Mouse (Mus musculus) midbrain, postnatal 0 days (tissue): Measurements from ENCODE around the gene Ddb1. TPM values are rescaled to one million over a fixed set of nuclear protein-coding genes. Genes with fewer than 3 reads are reported as not detected.
"Not testable (repeated sequence)": the region's sequence is repeated elsewhere in the genome, so short reads cannot be mapped to it uniquely, and the experiment has no call there.

Source experiments
- ATAC-seq: fragments of 200-750 bp; cut with Nextera tagmentation; 2 replicates; pipeline ENCODE4 v1.8.0; 2017; ENCODE audit warnings: moderate number of reproducible peaks, mild to moderate bottlenecking, moderate TSS enrichment, moderate library complexity; ENCODE audit not compliant: low FRiP score
- DNase-seq: peaks from one replicate; pipeline ENCODE4 v3.0.0-alpha.2; 2015; ENCODE audit warnings: low spot score
- H3K27ac ChIP-seq: fragments of 300-500 bp; sonication (generic); 2 replicates; pipeline ENCODE4 v1.5.1; 2014; ENCODE audit warnings: low read depth, mild to moderate bottlenecking, low read length, mixed read lengths
- H3K27me3 ChIP-seq: fragments of 300-500 bp; sonication (generic); 2 replicates; pipeline ENCODE4 v1.6.1; 2014; ENCODE audit warnings: low read length, control low read depth, mixed read lengths; ENCODE audit not compliant: insufficient read depth
- H3K36me3 ChIP-seq: fragments of 300-500 bp; sonication (generic); 2 replicates; pipeline ENCODE4 v1.6.1; 2014; ENCODE audit warnings: low read length, control low read depth, mixed read lengths; ENCODE audit not compliant: insufficient read depth
- H3K4me1 ChIP-seq: fragments of 300-500 bp; sonication (generic); 2 replicates; pipeline ENCODE4 v1.6.1; 2014; ENCODE audit warnings: mild to moderate bottlenecking, control low read depth, antibody characterized with exemption, low read length, mixed read lengths; ENCODE audit not compliant: insufficient read depth
- H3K4me2 ChIP-seq: fragments of 300-500 bp; sonication (generic); 2 replicates; pipeline ENCODE4 v1.6.1; 2014; ENCODE audit warnings: low read depth, mild to moderate bottlenecking, low read length, mixed read lengths; ENCODE audit not compliant: poor library complexity, severe bottlenecking
- H3K4me3 ChIP-seq: fragments of 300-500 bp; sonication (generic); 2 replicates; pipeline ENCODE4 v1.5.1; 2014; ENCODE audit warnings: low read depth, mild to moderate bottlenecking, low read length, moderate library complexity
- H3K9ac ChIP-seq: fragments of 300-500 bp; sonication (generic); replicated peaks from 2 replicates; pipeline ENCODE4 v1.6.1; 2014; ENCODE audit warnings: mild to moderate bottlenecking, low read length, moderate library complexity, mixed read lengths; ENCODE audit not compliant: poor library complexity, severe bottlenecking
- H3K9me3 ChIP-seq: fragments of 300-500 bp; sonication (generic); 2 replicates; pipeline ENCODE4 v1.6.1; 2016; ENCODE audit warnings: low read length, control low read depth
- CTCF ChIP-seq: IDR thresholded peaks from 2 replicates; pipeline ENCODE4 v1.5.1; 2016; ENCODE audit warnings: antibody characterized with exemption, mild to moderate bottlenecking
- whole genome bisulfite sequencing: fragments of 180-500 bp; shearing (Covaris S2); extraction: QIAGEN DNeasy Blood & Tissue Kit; methylation state at CpG from one replicate; pipeline ENCODE4 v1.1.7; 2014; 5-methylcytosine and 5-hydroxymethylcytosine counted together
- polyA plus RNA-seq: library from polyadenylated mRNA; unstranded; fragments of >200 nt; fragmentation: Nextera tagmentation; extraction: Ambion mirVana; gene quantifications from 2 replicates; pipeline ENCODE4 v1.2.1, GENCODE M21; 2015
- total RNA-seq: library from RNA; depleted of rRNA; stranded (reverse); fragments of >200 nt; gene quantifications from 2 replicates; pipeline ENCODE4 v1.2.3, GENCODE M21; 2014; rRNA removed

Ddb1 gene
- total RNA-seq (247 and 261 TPM in 2 replicates), polyA plus RNA-seq (135 TPM in 2 replicates)

DNA sequence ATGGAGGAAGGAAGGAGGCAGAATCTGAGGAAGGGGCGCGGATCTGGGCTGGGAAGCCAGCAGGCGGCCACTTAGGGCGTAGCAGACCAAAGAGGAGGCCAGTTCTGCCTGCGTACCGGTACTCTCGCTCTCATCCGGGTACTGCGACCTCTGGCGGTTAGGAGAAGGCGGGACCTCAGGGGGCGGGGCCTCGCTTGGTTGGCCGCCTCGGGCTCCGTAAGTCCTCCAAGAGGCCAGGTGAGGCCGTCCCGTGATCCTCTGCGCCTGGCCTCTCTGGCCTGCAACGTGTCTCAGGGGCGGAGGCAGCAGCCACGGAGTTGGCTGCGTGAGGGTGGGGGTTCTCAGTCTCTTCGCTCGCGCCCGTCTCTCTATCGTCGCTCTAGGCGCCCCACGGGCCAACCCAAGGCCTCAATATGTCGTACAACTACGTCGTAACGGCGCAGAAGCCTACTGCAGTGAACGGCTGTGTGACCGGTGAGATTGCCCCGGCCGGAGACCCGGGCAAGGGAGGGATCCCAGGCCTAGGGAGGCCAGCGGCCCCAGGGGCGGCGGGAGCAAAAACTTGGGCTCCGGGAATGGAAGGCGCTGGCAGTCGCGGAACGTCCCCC, at the start of gene Ddb1, which contains the start of gene Tkfc:
Gene Ddb1, plus strand, starts transcription at position 35 of the 608 bp plus-strand sequence.
Gene Tkfc, minus strand, starts transcription at position 362 of the 608 bp plus-strand sequence.
- H3K4me3 ChIP-seq, result peak within 1 kb of the TSS; percentile 80
- H3K4me1 ChIP-seq, result peaks cover 14% of the 10 kb centered on the region
- DNase-seq, result peak; percentile 99
- 0% methylated on average over 44 of the region's 49 CpGs for WGBS
- peak within 1 kb of the TSS; percentile 81 for H3K9ac ChIP-seq
- H3K36me3 ChIP-seq, result peaks cover 32% of the 10 kb centered on the region
- H3K27me3 ChIP-seq, result no peaks in the 10 kb centered on the region
- peak; percentile 97 for ATAC-seq
- H3K27ac ChIP-seq, result peak within 1 kb of the TSS; percentile 94
- H3K4me2 ChIP-seq, result peak within 1 kb of the TSS; percentile 86
- no peaks in the 10 kb centered on the region for H3K9me3 ChIP-seq
- peak; percentile 81 for TF ChIP-seq CTCF

DNA sequence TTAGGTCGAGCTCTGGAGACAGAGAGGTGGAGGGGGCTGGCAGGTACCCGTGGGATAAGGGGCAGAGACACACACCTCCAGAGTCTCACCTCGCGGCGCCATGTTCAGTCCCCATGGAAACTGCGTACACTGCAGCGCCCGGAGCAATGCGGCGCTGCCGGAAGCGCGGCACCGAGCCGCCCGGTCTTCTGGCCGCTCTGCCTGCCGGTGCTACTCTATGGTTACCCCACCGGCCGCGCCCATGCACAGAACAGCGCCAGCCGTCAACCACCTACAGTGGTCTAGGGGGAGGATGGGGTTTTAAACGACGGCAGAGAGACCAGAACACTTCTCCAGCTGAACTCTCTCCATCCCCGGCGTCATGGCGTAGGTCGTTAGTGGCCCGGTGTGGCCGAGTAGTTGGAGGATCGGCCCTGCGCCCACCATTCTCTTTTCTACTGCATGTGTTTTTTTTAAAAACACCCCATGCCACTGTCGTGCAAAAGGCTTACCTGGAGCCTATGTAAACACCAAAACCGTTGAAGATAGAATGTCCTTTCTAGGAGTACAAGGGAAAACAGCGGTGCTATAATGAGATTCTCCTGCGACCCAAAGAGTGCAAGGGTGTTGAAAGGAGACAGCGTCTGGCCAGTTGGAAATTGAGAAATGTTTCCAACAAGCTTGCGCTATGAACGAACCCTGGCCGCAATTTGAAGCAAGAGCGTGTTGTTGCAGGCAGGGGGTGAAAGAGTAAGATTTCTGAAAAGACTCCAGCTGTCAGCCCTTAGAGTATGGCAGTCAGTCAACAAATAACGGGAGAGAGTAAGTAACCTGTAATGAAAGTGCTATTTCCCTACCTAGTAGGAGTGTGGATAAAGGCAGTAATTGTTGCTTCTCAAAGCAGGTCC, 49.3 kb upstream of the Ddb1 start, which contains the start of gene Tmem216:
Gene Tmem216, minus strand, starts transcription at position 615 of the 887 bp plus-strand sequence.
- ATAC-seq (peak; percentile 98), DNase-seq (peak; percentile 92)
- Histone ChIP-seq H3K27ac (peak within 1 kb of the TSS; percentile 88), H3K36me3 (peaks cover 8% of the 10 kb centered on the region; the same call in 1 of the 2 replicates), H3K4me3 (peak within 1 kb of the TSS; percentile 56), H3K27me3 (no peaks in the 10 kb centered on the region), H3K9me3 (no peaks in the 10 kb centered on the region), H3K9ac (peak within 1 kb of the TSS; percentile 71), H3K4me2 (peak within 1 kb of the TSS; percentile 56), H3K4me1 (peaks cover 14% of the 10 kb centered on the region; the same call in 1 of the 2 replicates)
- WGBS, result under 1% methylated on average over 39 of the region's 43 CpGs
- TF ChIP-seq CTCF, result peak; percentile 33

DNA sequence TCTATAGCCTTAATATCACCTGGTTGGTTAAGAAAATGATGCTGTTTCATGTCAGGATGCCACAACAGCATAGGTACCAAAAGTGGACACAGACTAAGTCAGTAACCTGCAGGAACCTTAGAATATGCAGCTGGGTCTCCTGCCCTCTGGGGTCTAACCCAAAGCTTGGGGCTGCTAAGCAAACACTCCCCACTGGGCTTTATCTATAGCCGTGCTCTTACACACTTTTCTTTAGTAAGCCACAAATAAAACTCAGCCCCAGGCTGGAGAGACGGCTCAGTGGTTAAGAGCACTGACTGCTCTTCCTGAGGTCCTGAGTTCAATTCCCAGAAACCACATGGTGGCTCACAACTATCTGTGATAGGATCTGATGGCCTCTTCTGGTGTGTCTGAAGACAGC, 48.1 kb upstream of the Ddb1 start:
- Histone ChIP-seq H3K27me3 (no peaks in the 10 kb centered on the region), H3K4me2 (peak overlapping the region; percentile 56; the same call in 1 of the 2 replicates), H3K36me3 (no peaks in the 10 kb centered on the region), H3K9ac (no peak overlapping the region), H3K27ac (no peak overlapping the region), H3K4me1 (peaks cover 14% of the 10 kb centered on the region; the same call in 1 of the 2 replicates), H3K9me3 (no peaks in the 10 kb centered on the region), H3K4me3 (no peak overlapping the region)
- TF ChIP-seq CTCF, result no peak
- WGBS, result 78% methylated on average over 2 of the region's 2 CpGs
- ATAC-seq (no peak), DNase-seq (no peak)

DNA sequence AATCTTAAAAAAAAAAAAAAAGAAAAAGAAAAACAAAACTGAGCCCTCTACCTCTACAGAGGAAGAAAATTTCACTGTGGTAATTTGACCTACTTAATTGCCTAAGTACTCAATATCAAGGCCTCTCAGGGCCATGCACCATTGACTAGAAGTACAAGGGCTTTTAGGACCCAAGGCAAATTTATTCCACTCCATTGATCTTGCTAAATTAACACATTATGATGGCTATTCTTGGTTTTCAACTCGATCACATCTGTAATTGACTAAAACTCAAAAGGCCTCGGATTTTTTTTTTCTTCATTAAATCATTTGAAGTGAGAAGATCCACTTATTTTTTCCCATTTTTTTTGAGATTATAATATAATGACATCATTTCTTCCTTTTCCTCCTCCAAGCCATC, 47.7 kb upstream of the Ddb1 start:
- Histone ChIP-seq H3K9ac (no peak overlapping the region), H3K27me3 (no peaks in the 10 kb centered on the region), H3K27ac (no peak overlapping the region), H3K4me3 (no peak overlapping the region), H3K9me3 (no peaks in the 10 kb centered on the region), H3K4me1 (peaks cover 14% of the 10 kb centered on the region; the same call in 1 of the 2 replicates), H3K4me2 (no peak overlapping the region), H3K36me3 (no peaks in the 10 kb centered on the region)
- WGBS, result 85% methylated on average over 2 of the region's 2 CpGs
- no peak for TF ChIP-seq CTCF
- ATAC-seq (no peak), DNase-seq (no peak)

DNA sequence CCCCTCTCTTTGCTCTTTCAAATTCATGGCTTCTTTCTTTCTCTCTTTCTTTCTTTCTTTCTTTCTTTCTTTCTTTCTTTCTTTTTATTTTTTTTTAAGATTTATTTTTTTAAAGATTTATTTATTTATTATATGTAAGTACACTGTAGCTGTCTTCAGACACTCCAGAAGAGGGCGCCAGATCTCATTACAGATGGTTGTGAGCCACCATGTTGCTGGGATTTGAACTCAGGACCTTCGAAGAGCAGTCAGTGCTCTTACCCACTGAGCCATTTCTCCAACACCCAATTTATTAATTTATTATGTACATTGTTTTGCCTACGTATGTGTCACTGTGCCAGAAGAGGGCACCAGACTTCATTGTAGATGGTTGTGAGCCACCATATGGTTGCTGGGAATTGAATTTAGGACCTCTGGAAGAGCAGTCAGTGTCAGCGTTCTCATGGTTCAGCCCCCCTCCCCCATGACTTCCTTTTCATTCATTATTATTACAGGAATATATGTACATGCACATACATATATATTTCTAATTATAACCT, 47.2 kb upstream of the Ddb1 start:
- H3K9ac ChIP-seq, H3K36me3 ChIP-seq, ATAC-seq, H3K4me3 ChIP-seq, DNase-seq, H3K4me2 ChIP-seq, H3K27me3 ChIP-seq, H3K9me3 ChIP-seq, H3K27ac ChIP-seq: not testable (repeated sequence)
- 71% methylated on average over 4 of the region's 4 CpGs for WGBS
- peaks cover 14% of the 10 kb centered on the region; the same call in 1 of the 2 replicates for H3K4me1 ChIP-seq
